Mouse (Mus musculus) hindbrain, embryonic 10.5 days (tissue): ENCODE results near the gene Ube2g1. TPM values are rescaled to one million over a fixed set of nuclear protein-coding genes. Genes with fewer than 3 reads are reported as not detected.

ENCODE experiments used
- DNase-seq: peaks from one replicate; pipeline ENCODE4 v3.0.0-alpha.2; 2017; ENCODE audit warnings: low spot score
- H3K27ac ChIP-seq: fragments of 300-500 bp; sonication (generic); 2 replicates; pipeline ENCODE4 v1.5.1; 2016; ENCODE audit warnings: mild to moderate bottlenecking, moderate library complexity
- H3K27me3 ChIP-seq: fragments of 300-500 bp; sonication (generic); 2 replicates; pipeline ENCODE4 v1.6.1; 2016; ENCODE audit warnings: mild to moderate bottlenecking; ENCODE audit not compliant: poor library complexity, insufficient read depth, severe bottlenecking
- H3K36me3 ChIP-seq: fragments of 300-500 bp; sonication (generic); 2 replicates; pipeline ENCODE4 v1.6.1; 2016; ENCODE audit warnings: mild to moderate bottlenecking, moderate library complexity
- H3K4me1 ChIP-seq: fragments of 300-500 bp; sonication (generic); replicated peaks from 2 replicates; pipeline ENCODE4 v1.6.1; 2016; ENCODE audit warnings: mild to moderate bottlenecking
- H3K4me3 ChIP-seq: fragments of 300-500 bp; sonication (generic); 2 replicates; pipeline ENCODE4 v1.5.1; 2016; ENCODE audit warnings: mild to moderate bottlenecking, moderate library complexity
- H3K9me3 ChIP-seq: fragments of 300-500 bp; sonication (generic); 2 replicates; pipeline ENCODE4 v1.6.1; 2016; ENCODE audit warnings: mild to moderate bottlenecking, moderate library complexity
- WGBS: fragments of 180-500 bp; shearing (Covaris S2); methylation state at CpG from one replicate; pipeline ENCODE4 v1.1.7; 2016; 5-methylcytosine and 5-hydroxymethylcytosine counted together
- polyA plus RNA-seq: library from polyadenylated mRNA; unstranded; fragments of >200 nt; fragmentation: Nextera tagmentation; extraction: Ambion mirVana; gene quantifications from 2 replicates; pipeline ENCODE4 v1.2.1, GENCODE M21; 2016

The Ube2g1 gene
- polyA plus RNA-seq, 1 experiment from 2014 or later, result 95.7 TPM

- peak; percentile 38 for DNase-seq
- H3K9me3 ChIP-seq, result no peaks in the 10 kb centered on the region
- H3K27ac ChIP-seq, result peak overlapping the region; percentile 81
- H3K4me1 ChIP-seq, result peaks cover 18% of the 10 kb centered on the region
- WGBS, result 3% methylated on average over 24 of the region's 24 CpGs
- H3K27me3 ChIP-seq, result peaks cover 5% of the 10 kb centered on the region; the same call in 1 of the 2 replicates
- no peaks in the 10 kb centered on the region for H3K36me3 ChIP-seq
- peak overlapping the region; percentile 51 for H3K4me3 ChIP-seq
Observed at GRCm38 (mm10) chr11:72576466-72577351, 30.4 kb upstream of the Ube2g1 start.

- no peaks in the 10 kb centered on the region for H3K9me3 ChIP-seq
- peaks cover 5% of the 10 kb centered on the region; the same call in 1 of the 2 replicates for H3K27me3 ChIP-seq
- no peaks in the 10 kb centered on the region for H3K36me3 ChIP-seq
- peaks cover 23% of the 10 kb centered on the region for H3K4me1 ChIP-seq
- no peak overlapping the region for H3K4me3 ChIP-seq
- 69% methylated on average over 4 of the region's 4 CpGs for WGBS
- DNase-seq, result no peak
- no peak overlapping the region for H3K27ac ChIP-seq
Observed at GRCm38 (mm10) chr11:72578471-72578870, 28.6 kb upstream of the Ube2g1 start.

- H3K27ac ChIP-seq, result no peak overlapping the region
- no peaks in the 10 kb centered on the region for H3K9me3 ChIP-seq
- no peaks in the 10 kb centered on the region for H3K27me3 ChIP-seq
- 69% methylated on average over 8 of the region's 8 CpGs for WGBS
- H3K36me3 ChIP-seq, result no peaks in the 10 kb centered on the region
- H3K4me1 ChIP-seq, result peaks cover 10% of the 10 kb centered on the region
- DNase-seq, result no peak
- H3K4me3 ChIP-seq, result no peak overlapping the region
Observed at GRCm38 (mm10) chr11:72581609-72582447, 25.3 kb upstream of the Ube2g1 start.

DNA sequence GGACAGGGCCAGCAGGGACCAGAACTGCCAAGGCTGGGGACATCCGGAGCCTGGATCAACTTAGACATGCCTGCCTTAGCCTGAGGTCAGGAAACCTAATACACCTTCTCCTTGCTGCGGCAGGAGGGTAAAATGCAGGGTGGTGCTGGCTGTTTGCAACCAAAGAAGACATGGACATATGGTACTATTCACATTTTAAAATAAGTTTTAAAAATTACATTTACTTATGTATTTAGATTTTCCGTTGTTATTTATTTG, 24.7 kb upstream of the Ube2g1 start:
- Histone ChIP-seq H3K36me3 (no peaks in the 10 kb centered on the region), H3K27ac (no peak overlapping the region), H3K27me3 (no peaks in the 10 kb centered on the region), H3K4me1 (peaks cover 7% of the 10 kb centered on the region; the same call in 1 of the 2 replicates), H3K4me3 (no peak overlapping the region), H3K9me3 (no peaks in the 10 kb centered on the region)
- no peak for DNase-seq
- WGBS, result 75% methylated on average over 3 of the region's 3 CpGs

DNA sequence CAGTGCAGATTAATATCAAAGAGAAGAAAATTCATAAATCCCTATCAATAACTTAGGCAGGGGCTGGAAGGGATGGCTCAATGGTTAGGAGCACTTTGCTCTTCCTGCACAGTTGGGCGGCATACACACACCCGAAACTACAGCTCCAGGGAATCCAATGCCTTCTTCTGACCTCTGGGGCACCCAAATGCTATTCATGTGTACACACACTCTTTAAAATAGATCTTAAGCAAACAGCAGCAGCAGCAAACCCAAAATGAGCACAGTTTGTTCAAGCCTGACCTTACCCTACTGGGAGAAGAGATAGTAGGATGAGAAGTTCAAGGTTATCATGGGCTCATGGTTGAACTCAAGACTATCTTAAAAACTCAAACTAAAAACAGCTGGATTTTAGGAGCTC, 24.0 kb upstream of the Ube2g1 start:
- 84% methylated on average over 2 of the region's 2 CpGs for WGBS
- Histone ChIP-seq H3K4me3 (no peak overlapping the region), H3K27me3 (no peaks in the 10 kb centered on the region), H3K27ac (no peak overlapping the region), H3K9me3 (no peaks in the 10 kb centered on the region), H3K4me1 (peaks cover 5% of the 10 kb centered on the region; the same call in 1 of the 2 replicates), H3K36me3 (no peaks in the 10 kb centered on the region)
- no peak for DNase-seq

DNA sequence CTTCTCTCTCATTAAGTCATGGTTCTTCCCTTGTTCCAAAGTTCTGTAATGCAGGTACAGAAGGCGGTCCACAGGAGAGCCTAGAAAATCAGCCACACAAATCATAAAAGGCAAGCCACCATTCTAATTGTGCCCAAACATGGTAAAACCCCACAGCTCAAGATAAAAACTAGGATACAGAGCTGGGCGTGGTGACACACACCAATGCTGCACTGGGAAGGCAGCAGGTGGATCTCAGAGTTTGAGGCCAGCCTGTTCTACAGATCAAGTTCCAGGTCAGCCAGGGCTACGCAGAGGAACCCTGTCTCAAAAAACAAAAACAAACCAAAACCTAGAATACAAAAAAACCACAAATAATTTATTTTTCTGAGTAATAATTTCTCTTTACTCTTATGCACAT, 20.5 kb upstream of the Ube2g1 start:
- no peak overlapping the region for H3K27ac ChIP-seq
- DNase-seq, result no peak
- no peak overlapping the region for H3K4me3 ChIP-seq
- no peaks in the 10 kb centered on the region for H3K27me3 ChIP-seq
- WGBS, result 87% methylated on average over 3 of the region's 3 CpGs
- H3K9me3 ChIP-seq, result no peaks in the 10 kb centered on the region
- H3K4me1 ChIP-seq, result peaks cover 5% of the 10 kb centered on the region; the same call in 1 of the 2 replicates
- no peaks in the 10 kb centered on the region for H3K36me3 ChIP-seq

- WGBS, result 69% methylated on average over 7 of the region's 7 CpGs
- DNase-seq, result no peak
- no peaks in the 10 kb centered on the region for H3K4me1 ChIP-seq
- H3K9me3 ChIP-seq, result no peaks in the 10 kb centered on the region
- H3K27ac ChIP-seq, result no peak overlapping the region
- H3K36me3 ChIP-seq, result no peaks in the 10 kb centered on the region
- H3K4me3 ChIP-seq, result no peak overlapping the region
- H3K27me3 ChIP-seq, result no peaks in the 10 kb centered on the region
Observed at GRCm38 (mm10) chr11:72587537-72588233, 19.4 kb upstream of the Ube2g1 start.

DNA sequence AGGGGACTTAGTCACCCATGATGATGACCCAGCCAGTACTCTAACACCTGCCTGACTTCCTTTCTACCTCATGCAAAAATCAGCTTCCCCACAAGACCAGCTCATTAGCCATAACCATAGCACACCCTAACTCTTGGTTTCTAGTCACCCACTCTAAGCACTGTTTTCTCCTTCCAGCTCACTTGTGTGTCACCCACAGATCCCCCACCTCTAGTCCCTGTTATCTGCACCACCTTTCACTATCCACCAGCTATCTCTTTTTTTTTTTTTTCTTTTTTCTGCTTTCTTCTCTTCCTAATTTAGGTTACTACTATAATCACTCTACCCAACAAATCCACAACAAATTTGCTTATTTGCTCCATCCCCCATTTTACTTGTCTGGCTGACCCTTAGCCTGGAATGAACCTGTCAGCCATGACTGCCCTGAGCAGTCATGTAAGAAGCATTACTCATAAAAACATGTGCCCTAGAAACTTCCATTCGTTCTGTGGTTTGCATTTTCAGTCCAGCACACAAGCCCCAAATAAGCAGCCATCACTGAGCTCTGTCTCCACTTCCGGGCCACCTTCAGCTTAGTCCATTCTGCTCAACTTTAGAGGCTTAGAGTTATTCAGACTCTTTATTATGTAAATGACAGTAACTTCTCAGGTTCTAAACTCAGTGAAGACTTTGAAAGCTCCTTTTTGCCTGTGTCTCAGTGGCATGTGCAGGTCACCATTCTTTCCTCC, 11.9 kb upstream of the Ube2g1 start:
- Histone ChIP-seq H3K27ac (no peak overlapping the region), H3K4me1 (no peaks in the 10 kb centered on the region), H3K27me3 (no peaks in the 10 kb centered on the region), H3K9me3 (no peaks in the 10 kb centered on the region), H3K36me3 (no peaks in the 10 kb centered on the region), H3K4me3 (no peak overlapping the region)
- 66% methylated on average over 2 of the region's 2 CpGs for WGBS
- DNase-seq, result no peak

GRCm38 (mm10) chr11:72597780-72598179, 9.3 kb upstream of the Ube2g1 start:
- H3K9me3 ChIP-seq, result no peaks in the 10 kb centered on the region
- no peaks in the 10 kb centered on the region for H3K4me1 ChIP-seq
- no peaks in the 10 kb centered on the region for H3K36me3 ChIP-seq
- H3K4me3 ChIP-seq, result no peak overlapping the region
- no peak for DNase-seq
- H3K27ac ChIP-seq, result no peak overlapping the region
- no peaks in the 10 kb centered on the region for H3K27me3 ChIP-seq
- WGBS, result 90% methylated on average over 4 of the region's 4 CpGs

DNA sequence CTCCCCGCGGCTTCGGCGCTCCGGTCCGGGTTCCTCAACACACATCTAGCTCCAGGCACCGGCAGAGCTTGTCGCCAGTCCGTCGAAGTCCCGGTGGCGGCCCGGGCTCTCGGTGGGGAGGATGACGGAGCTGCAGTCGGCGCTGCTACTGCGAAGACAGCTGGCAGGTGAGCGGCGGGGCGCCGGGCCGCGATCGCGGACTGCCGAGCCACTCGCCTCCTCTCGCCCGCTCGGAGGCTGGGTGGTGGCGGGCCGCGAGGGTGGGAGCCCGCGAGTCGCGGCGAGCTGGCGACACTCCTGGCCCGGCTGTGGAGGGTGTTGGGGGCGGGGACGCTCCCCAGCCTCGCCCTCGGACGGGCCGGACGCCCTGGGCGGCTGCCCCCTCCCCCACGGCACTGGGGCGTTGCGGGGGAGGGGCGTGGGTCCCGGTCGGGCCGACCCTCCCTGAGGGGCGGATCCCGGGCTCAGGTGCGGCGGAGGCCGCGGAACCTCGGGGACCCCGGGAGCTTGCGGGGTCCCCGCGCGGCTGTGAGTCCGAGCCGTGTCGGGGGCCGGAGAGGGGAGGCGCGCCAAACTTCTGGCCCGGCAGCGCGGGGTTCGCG, 487 bp downstream of the Ube2g1 start:
- DNase-seq, result no peak
- H3K36me3 ChIP-seq, result no peaks in the 10 kb centered on the region
- under 1% methylated on average over 79 of the region's 79 CpGs for WGBS

DNA sequence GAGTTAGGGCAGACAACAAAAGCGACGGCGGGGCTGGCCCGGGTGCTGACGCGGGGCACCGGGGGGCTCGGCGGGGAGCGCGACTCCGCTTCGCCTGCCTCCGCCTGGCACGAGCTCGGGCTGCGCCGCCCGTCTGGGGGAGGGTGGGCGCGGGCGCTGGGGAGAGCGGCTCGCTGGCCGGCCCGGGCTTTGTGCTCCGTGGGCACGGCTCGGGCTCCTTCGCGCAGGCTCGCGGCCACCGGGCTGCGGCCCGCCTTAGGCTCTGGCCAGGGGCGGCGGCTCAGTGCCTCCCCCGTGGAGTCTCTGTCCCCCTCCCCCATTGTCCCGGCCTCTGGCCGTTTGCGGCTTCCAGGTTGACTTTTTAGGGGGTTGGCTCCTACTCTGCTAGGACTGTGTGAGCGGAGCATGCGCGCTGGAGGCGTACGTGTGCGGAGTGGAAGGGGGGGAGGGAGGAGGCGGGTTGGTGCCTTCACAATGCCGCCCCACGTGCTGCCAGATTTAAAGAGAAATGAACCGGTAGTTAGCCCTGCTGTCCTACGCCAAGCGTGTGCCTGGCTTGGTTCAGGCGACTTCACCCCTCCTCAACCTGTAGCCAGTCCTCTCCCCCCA, 1.1 kb downstream of the Ube2g1 start:
- Histone ChIP-seq H3K4me3 (peak overlapping the region; percentile 86), H3K9me3 (no peaks in the 10 kb centered on the region), H3K27ac (peak overlapping the region; percentile 100), H3K36me3 (no peaks in the 10 kb centered on the region), H3K4me1 (peaks cover 11% of the 10 kb centered on the region), H3K27me3 (no peaks in the 10 kb centered on the region)
- under 1% methylated on average over 55 of the region's 55 CpGs for WGBS
- peak; percentile 95 for DNase-seq

More for the DNA sequence above, 487 bp downstream of the Ube2g1 start:
- no peaks in the 10 kb centered on the region for H3K9me3 ChIP-seq
- H3K27me3 ChIP-seq, result no peaks in the 10 kb centered on the region
- H3K27ac ChIP-seq, result peak overlapping the region; percentile 100
- peak overlapping the region; percentile 86 for H3K4me3 ChIP-seq
- H3K4me1 ChIP-seq, result peaks cover 11% of the 10 kb centered on the region

DNA sequence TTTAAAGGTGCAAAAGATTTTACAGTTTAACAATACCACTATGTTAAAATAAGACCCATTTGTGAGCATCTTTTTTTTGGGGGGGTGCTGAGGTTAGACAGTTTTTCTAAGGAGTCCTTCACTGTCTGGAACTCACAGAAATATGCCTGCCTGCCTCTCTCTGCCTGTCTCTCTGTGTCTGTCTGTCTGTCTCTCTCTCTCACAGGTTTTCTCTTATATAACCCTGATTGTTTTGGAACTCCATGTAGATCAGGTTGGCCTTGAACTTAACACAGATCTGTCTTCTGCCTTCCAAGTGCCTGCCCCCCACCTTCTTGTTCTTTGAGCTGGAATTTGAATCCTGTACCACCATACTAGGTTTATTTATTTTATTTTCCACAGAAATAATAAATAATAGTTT, 2.2 kb downstream of the Ube2g1 start:
- peaks cover 11% of the 10 kb centered on the region for H3K4me1 ChIP-seq
- H3K4me3 ChIP-seq, result peak overlapping the region; percentile 86
- no peaks in the 10 kb centered on the region for H3K9me3 ChIP-seq
- H3K27ac ChIP-seq, result no peak overlapping the region
- no peaks in the 10 kb centered on the region for H3K36me3 ChIP-seq
- DNase-seq, result no peak
- H3K27me3 ChIP-seq, result no peaks in the 10 kb centered on the region
